Mouse (Mus musculus) kidney, adult 2 months (tissue): ENCODE results near the gene Eya2.

Experiments
- CTCF ChIP-seq: fragments of 200-500 bp; conservative IDR thresholded peaks from 2 replicates; pipeline ENCODE4 v1.5.1; 2011; ENCODE audit warnings: low read depth, mild to moderate bottlenecking, control low read depth, low read length, moderate library complexity, mixed read lengths; ENCODE audit not compliant: insufficient read depth, insufficient read length
- POLR2A ChIP-seq: fragments of 200-500 bp; IDR thresholded peaks from one replicate; pipeline ENCODE4 v1.6.1; 2011; ENCODE audit warnings: low read depth, low read length, control low read depth

GRCm38 (mm10) chr2:165719382-165719781, 124.5 kb downstream of the Eya2 start:
- TF ChIP-seq CTCF (no peak), POLR2A (no peak)
